Comparison of ENCODE assay signal across 12 mouse cellular contexts in genomic region chr17:64567546-64567945, GRCm38 (mm10).
"Had no signal": no experiment of that assay in that cellular context is flagged by ENCODE, and none has a peak within 500 bp of the region (broad histone marks: within the 10 kb centered on the region; RNA-seq: fewer than 3 reads in every experiment).

No protein-coding gene starts in this region.

- ATAC-seq: intestine, embryonic 16.5 days; midbrain, embryonic 15.5 days had no signal

- H3K9me3 ChIP-seq: lung, embryonic 15.5 days; midbrain, embryonic 15.5 days had no signal

- H3K36me3 ChIP-seq: hindbrain, embryonic 15.5 days; limb, embryonic 12.5 days; lung, embryonic 15.5 days; midbrain, embryonic 15.5 days had no signal

- H3K27me3 ChIP-seq: hindbrain, embryonic 15.5 days; limb, embryonic 12.5 days; lung, embryonic 15.5 days; midbrain, embryonic 15.5 days had no signal

- H3K4me3 ChIP-seq: hindbrain, embryonic 15.5 days; limb, embryonic 12.5 days; lung, embryonic 15.5 days; midbrain, embryonic 15.5 days had no signal

- H3K4me2 ChIP-seq: hindbrain, embryonic 15.5 days; limb, embryonic 12.5 days; lung, embryonic 15.5 days; midbrain, embryonic 11.5 days; midbrain, embryonic 15.5 days had no signal

- H3K27ac ChIP-seq: hindbrain, embryonic 15.5 days; limb, embryonic 12.5 days; lung, embryonic 15.5 days; midbrain, embryonic 15.5 days had no signal

- H3K4me1 ChIP-seq: hindbrain, embryonic 15.5 days; limb, embryonic 12.5 days; lung, embryonic 15.5 days; midbrain, embryonic 15.5 days had no signal

- H3K9ac ChIP-seq: hindbrain, embryonic 15.5 days; limb, embryonic 12.5 days; lung, embryonic 15.5 days; midbrain, embryonic 15.5 days had no signal

- DNase-seq: kidney, adult 8-10 months; kidney, postnatal 25 days; right cerebral cortex, adult 18-20 months; right cerebral cortex, postnatal 25 days; thymus, adult 2 months; thymus, postnatal 25 days had no signal
